Mouse (Mus musculus): ENCODE results near the gene 1700057G04Rik. TPM values are rescaled to one million over a fixed set of nuclear protein-coding genes. Genes with fewer than 3 reads are reported as not detected.
A peak's percentile ranks its signal among the peaks of the same experiment; 100 is the strongest.

The 1700057G04Rik gene
- total and polyA plus RNA-seq, 2 experiments from 2014 or later, result not detected

GRCm38 (mm10) chr9:92375378-92375777, 66.2 kb downstream of the 1700057G04Rik start:
- no peak overlapping the region for H3K9ac ChIP-seq (replicated peaks; ENCODE audit: low read depth, low read length)
- DNase-seq (ENCODE audit: low spot score), result peak; percentile 50
- H3K27ac ChIP-seq (ENCODE audit: low read depth), result no peak overlapping the region
- no peak overlapping the region for H3K4me2 ChIP-seq (ENCODE audit: low read depth, low read length)
- no peaks in the 10 kb centered on the region for H3K36me3 ChIP-seq (replicated peaks; ENCODE audit: control insufficient read depth, insufficient read depth, low read length)
- H3K4me1 ChIP-seq (ENCODE audit: control insufficient read depth, insufficient read depth), result 0 out of 2 replicates have a peak, but pooled peaks cover 6% of the 10 kb centered on the region
- no peak overlapping the region for H3K4me3 ChIP-seq (ENCODE audit: low read depth, low read length)
- peak; percentile 68 for ATAC-seq (ENCODE audit: insufficient read depth, low read depth)
- H3K27me3 ChIP-seq (ENCODE audit: control insufficient read depth, insufficient read depth, low read length), result no peaks in the 10 kb centered on the region
- WGBS, result 44% methylated on average over 8 of the region's 8 CpGs
- TF ChIP-seq EP300 (IDR thresholded peaks at IDR 0.05; ENCODE audit: low read depth), result no peak
- TF ChIP-seq CTCF (IDR thresholded peaks at IDR 0.05; ENCODE audit: low read depth), result peak; percentile 63
- H3K9me3 ChIP-seq (replicated peaks; ENCODE audit: control insufficient read depth, low read length), result no peaks in the 10 kb centered on the region

DNA sequence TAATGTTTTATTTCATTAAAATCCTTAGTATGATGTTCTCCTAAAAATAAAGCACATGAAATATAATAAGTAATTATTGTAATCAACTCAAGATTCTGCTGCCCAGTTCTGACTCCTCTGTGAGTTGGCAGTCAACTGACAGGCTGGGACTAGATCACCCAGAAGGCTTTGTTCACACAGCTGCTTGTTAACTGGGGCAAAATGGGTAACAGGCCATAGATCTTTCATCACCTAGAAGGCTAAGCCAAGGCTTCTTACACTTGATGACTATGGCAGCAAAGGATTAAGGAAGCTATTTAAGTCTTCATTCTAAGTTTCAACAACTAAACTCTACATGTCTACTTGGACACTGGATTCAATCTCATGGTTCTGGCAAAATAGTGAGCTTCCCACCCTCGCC, 68.8 kb downstream of the 1700057G04Rik start:
- Histone ChIP-seq H3K27me3 (ENCODE audit: control insufficient read depth, insufficient read depth, low read length) (no peaks in the 10 kb centered on the region), H3K27ac (ENCODE audit: low read depth) (no peak overlapping the region), H3K4me3 (ENCODE audit: low read depth, low read length) (no peak overlapping the region), H3K36me3 (replicated peaks; ENCODE audit: control insufficient read depth, insufficient read depth, low read length) (no peaks in the 10 kb centered on the region), H3K4me2 (ENCODE audit: low read depth, low read length) (no peak overlapping the region), H3K4me1 (ENCODE audit: control insufficient read depth, insufficient read depth) (0 out of 2 replicates have a peak, but pooled peaks cover 6% of the 10 kb centered on the region), H3K9ac (replicated peaks; ENCODE audit: low read depth, low read length) (no peak overlapping the region), H3K9me3 (replicated peaks; ENCODE audit: control insufficient read depth, low read length) (no peaks in the 10 kb centered on the region)
- WGBS, result 71% methylated on average over 1 of the region's 1 CpGs
- DNase-seq (ENCODE audit: low spot score), result no peak
- TF ChIP-seq EP300 (IDR thresholded peaks at IDR 0.05; ENCODE audit: low read depth) (no peak), CTCF (IDR thresholded peaks at IDR 0.05; ENCODE audit: low read depth) (no peak)
- no peak for ATAC-seq (ENCODE audit: insufficient read depth, low read depth)

DNA sequence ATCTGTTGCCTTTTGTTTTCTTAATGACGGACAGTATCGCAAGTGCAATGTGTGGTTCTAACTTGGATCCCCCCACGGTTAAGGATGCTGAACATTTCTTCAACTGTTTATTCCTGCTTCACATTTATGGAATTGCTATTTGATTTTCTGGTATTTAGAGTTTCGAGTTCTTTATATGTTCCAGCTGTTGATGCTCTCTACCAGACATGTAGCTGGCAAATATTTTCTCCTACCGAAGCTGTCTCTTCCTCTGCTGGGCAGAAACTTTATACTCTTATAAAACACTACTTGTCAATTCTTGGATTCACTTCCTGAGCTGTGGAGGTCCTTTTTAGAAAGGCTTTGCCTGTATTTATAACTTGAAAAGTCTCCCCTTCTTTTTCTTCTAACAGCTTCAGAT, 70.1 kb downstream of the 1700057G04Rik start:
- Histone ChIP-seq H3K36me3 (replicated peaks; ENCODE audit: control insufficient read depth, insufficient read depth, low read length) (no peaks in the 10 kb centered on the region), H3K4me2 (ENCODE audit: low read depth, low read length) (no peak overlapping the region), H3K4me1 (ENCODE audit: control insufficient read depth, insufficient read depth) (0 out of 2 replicates have a peak, but pooled peaks cover 6% of the 10 kb centered on the region), H3K27me3 (ENCODE audit: control insufficient read depth, insufficient read depth, low read length) (no peaks in the 10 kb centered on the region), H3K27ac (ENCODE audit: low read depth) (no peak overlapping the region), H3K9me3 (replicated peaks; ENCODE audit: control insufficient read depth, low read length) (no peaks in the 10 kb centered on the region), H3K9ac (replicated peaks; ENCODE audit: low read depth, low read length) (no peak overlapping the region), H3K4me3 (ENCODE audit: low read depth, low read length) (no peak overlapping the region)
- WGBS, result 62% methylated on average over 5 of the region's 5 CpGs
- no peak for TF ChIP-seq CTCF (IDR thresholded peaks at IDR 0.05; ENCODE audit: low read depth)
- no peak for TF ChIP-seq EP300 (IDR thresholded peaks at IDR 0.05; ENCODE audit: low read depth)
- ATAC-seq (ENCODE audit: insufficient read depth, low read depth) (no peak), DNase-seq (ENCODE audit: low spot score) (no peak)

- TF ChIP-seq EP300 (IDR thresholded peaks at IDR 0.05; ENCODE audit: low read depth) (no peak), CTCF (IDR thresholded peaks at IDR 0.05; ENCODE audit: low read depth) (no peak)
- no peaks in the 10 kb centered on the region for H3K27me3 ChIP-seq (ENCODE audit: control insufficient read depth, insufficient read depth, low read length)
- H3K27ac ChIP-seq (ENCODE audit: low read depth), result no peak overlapping the region
- no peak for DNase-seq (ENCODE audit: low spot score)
- H3K36me3 ChIP-seq (replicated peaks; ENCODE audit: control insufficient read depth, insufficient read depth, low read length), result no peaks in the 10 kb centered on the region
- H3K9ac ChIP-seq (replicated peaks; ENCODE audit: low read depth, low read length), result no peak overlapping the region
- H3K4me1 ChIP-seq (ENCODE audit: control insufficient read depth, insufficient read depth), result no peaks in the 10 kb centered on the region
- ATAC-seq (ENCODE audit: insufficient read depth, low read depth), result no peak
- no peaks in the 10 kb centered on the region for H3K9me3 ChIP-seq (replicated peaks; ENCODE audit: control insufficient read depth, low read length)
- WGBS, result 71% methylated on average over 3 of the region's 3 CpGs
- no peak overlapping the region for H3K4me2 ChIP-seq (ENCODE audit: low read depth, low read length)
- no peak overlapping the region for H3K4me3 ChIP-seq (ENCODE audit: low read depth, low read length)
Measured at GRCm38 (mm10) chr9:92383415-92383814, 74.2 kb downstream of the 1700057G04Rik start.

GRCm38 (mm10) chr9:92384401-92384800, 75.2 kb downstream of the 1700057G04Rik start:
- Histone ChIP-seq H3K27me3 (ENCODE audit: control insufficient read depth, insufficient read depth, low read length) (no peaks in the 10 kb centered on the region), H3K4me3 (ENCODE audit: low read depth, low read length) (no peak overlapping the region), H3K4me1 (ENCODE audit: control insufficient read depth, insufficient read depth) (no peaks in the 10 kb centered on the region), H3K4me2 (ENCODE audit: low read depth, low read length) (no peak overlapping the region), H3K9me3 (replicated peaks; ENCODE audit: control insufficient read depth, low read length) (no peaks in the 10 kb centered on the region), H3K36me3 (replicated peaks; ENCODE audit: control insufficient read depth, insufficient read depth, low read length) (no peaks in the 10 kb centered on the region), H3K27ac (ENCODE audit: low read depth) (no peak overlapping the region), H3K9ac (replicated peaks; ENCODE audit: low read depth, low read length) (no peak overlapping the region)
- DNase-seq (ENCODE audit: low spot score) (no peak), ATAC-seq (ENCODE audit: insufficient read depth, low read depth) (no peak)
- WGBS, result 51% methylated on average over 3 of the region's 3 CpGs
- no peak for TF ChIP-seq CTCF (IDR thresholded peaks at IDR 0.05; ENCODE audit: low read depth)
- no peak for TF ChIP-seq EP300 (IDR thresholded peaks at IDR 0.05; ENCODE audit: low read depth)

GRCm38 (mm10) chr9:92385831-92386230, 76.7 kb downstream of the 1700057G04Rik start:
- H3K9me3 ChIP-seq (replicated peaks; ENCODE audit: control insufficient read depth, low read length), result no peaks in the 10 kb centered on the region
- H3K27ac ChIP-seq (ENCODE audit: low read depth), result no peak overlapping the region
- no peaks in the 10 kb centered on the region for H3K4me1 ChIP-seq (ENCODE audit: control insufficient read depth, insufficient read depth)
- no peak overlapping the region for H3K4me2 ChIP-seq (ENCODE audit: low read depth, low read length)
- H3K27me3 ChIP-seq (ENCODE audit: control insufficient read depth, insufficient read depth, low read length), result no peaks in the 10 kb centered on the region
- ATAC-seq (ENCODE audit: insufficient read depth, low read depth) (no peak), DNase-seq (ENCODE audit: low spot score) (no peak)
- no peaks in the 10 kb centered on the region for H3K36me3 ChIP-seq (replicated peaks; ENCODE audit: control insufficient read depth, insufficient read depth, low read length)
- TF ChIP-seq CTCF (IDR thresholded peaks at IDR 0.05; ENCODE audit: low read depth) (no peak), EP300 (IDR thresholded peaks at IDR 0.05; ENCODE audit: low read depth) (no peak)
- WGBS, result 80% methylated on average over 1 of the region's 1 CpGs
- no peak overlapping the region for H3K4me3 ChIP-seq (ENCODE audit: low read depth, low read length)
- no peak overlapping the region for H3K9ac ChIP-seq (replicated peaks; ENCODE audit: low read depth, low read length)
